Mouse (Mus musculus) T-helper 17 cell (primary cell): ENCODE measurements at regions not wholly inside any gene's neighbourhood (a gene's known extent, or its start where the extent isn't known, plus 50 kb on each side); places are given as distances from the start of the nearest gene placed in this dataset.

Experiments
- in situ Hi-C, 2 experiments: fragments of 300-600 bp; cut with MboI, MseI; formaldehyde crosslinking; loops; 1 replicate in 1 of 2; 2 replicates in 1 of 2; pipeline ENCODE4 v1.15.1; 2025; ENCODE audit warnings: high pct_unique_total_duplicates in 2 of 2

GRCm38 (mm10) chr5:141054991-141055390, 54.6 kb upstream of the Card11 start:
- in situ Hi-C loops, result no loop called here

- in situ Hi-C loops, result no loop called here
Measured at GRCm38 (mm10) chr5:141055596-141056343, 55.4 kb upstream of the Card11 start.

GRCm38 (mm10) chr5:141058141-141058540, 57.8 kb upstream of the Card11 start:
- in situ Hi-C loops, result no loop called here

- in situ Hi-C loops, result no loop called here
Measured at GRCm38 (mm10) chr5:141058863-141059262, 58.5 kb upstream of the Card11 start.

GRCm38 (mm10) chr5:141062144-141062543, 61.8 kb upstream of the Card11 start:
- in situ Hi-C loops, result no loop called here

GRCm38 (mm10) chr5:141067561-141067960, 67.2 kb upstream of the Card11 start:
- in situ Hi-C loops, result no loop called here

GRCm38 (mm10) chr5:141074457-141074856, 74.1 kb upstream of the Card11 start:
- in situ Hi-C loops, result no loop called here

GRCm38 (mm10) chr5:141076158-141076557, 75.8 kb upstream of the Card11 start:
- in situ Hi-C loops, result no loop called here

- in situ Hi-C loops, result no loop called here
Measured at GRCm38 (mm10) chr5:141076942-141077341, 76.6 kb upstream of the Card11 start.

GRCm38 (mm10) chr5:141080896-141081295, 80.5 kb upstream of the Card11 start:
- in situ Hi-C loops, result loop anchor here in 1 of 2 experiments (10.0 kb wide), 1 partner anchor 236 kb away; no protein-coding TSS in a partner anchor

- in situ Hi-C loops, result loop anchor here in 1 of 2 experiments (10.0 kb wide), 1 partner anchor 239 kb away; no protein-coding TSS in a partner anchor
Measured at GRCm38 (mm10) chr5:141084056-141084730, 83.8 kb upstream of the Card11 start.

GRCm38 (mm10) chr5:141084746-141085145, 84.4 kb upstream of the Card11 start:
- in situ Hi-C loops, result loop anchor here in 1 of 2 experiments (10.0 kb wide), 1 partner anchor 240 kb away; no protein-coding TSS in a partner anchor

GRCm38 (mm10) chr5:141091676-141092075, 91.3 kb upstream of the Card11 start:
- in situ Hi-C loops, result no loop called here

GRCm38 (mm10) chr5:141093641-141094040, 93.3 kb upstream of the Card11 start:
- in situ Hi-C loops, result no loop called here

GRCm38 (mm10) chr5:141097878-141098277, 97.5 kb upstream of the Card11 start:
- in situ Hi-C loops, result no loop called here

- in situ Hi-C loops, result no loop called here
Measured at GRCm38 (mm10) chr5:141111666-141112065, 111.3 kb upstream of the Card11 start.

- in situ Hi-C loops, result no loop called here
Measured at GRCm38 (mm10) chr5:141115273-141115904, 115.0 kb upstream of the Card11 start.

GRCm38 (mm10) chr5:141115963-141116362, 115.6 kb upstream of the Card11 start:
- in situ Hi-C loops, result no loop called here

GRCm38 (mm10) chr5:141125870-141126269, 115.4 kb upstream of the Sdk1 start:
- in situ Hi-C loops, result no loop called here

GRCm38 (mm10) chr5:141126536-141126935, 114.8 kb upstream of the Sdk1 start:
- in situ Hi-C loops, result no loop called here

- in situ Hi-C loops, result no loop called here
Measured at GRCm38 (mm10) chr5:141131036-141131435, 110.3 kb upstream of the Sdk1 start.

- in situ Hi-C loops, result no loop called here
Measured at GRCm38 (mm10) chr5:141131906-141132305, 109.4 kb upstream of the Sdk1 start.
